Mouse (Mus musculus) frontal cortex, postnatal 36 days (tissue): ENCODE results near the gene Clec10a.

Source experiments
- DNase-seq, 2 experiments: peaks; one replicate each; pipeline ENCODE4 v3.0.0; 2022; ENCODE audit warnings: low spot score in 2 of 2

The Clec10a gene

DNA sequence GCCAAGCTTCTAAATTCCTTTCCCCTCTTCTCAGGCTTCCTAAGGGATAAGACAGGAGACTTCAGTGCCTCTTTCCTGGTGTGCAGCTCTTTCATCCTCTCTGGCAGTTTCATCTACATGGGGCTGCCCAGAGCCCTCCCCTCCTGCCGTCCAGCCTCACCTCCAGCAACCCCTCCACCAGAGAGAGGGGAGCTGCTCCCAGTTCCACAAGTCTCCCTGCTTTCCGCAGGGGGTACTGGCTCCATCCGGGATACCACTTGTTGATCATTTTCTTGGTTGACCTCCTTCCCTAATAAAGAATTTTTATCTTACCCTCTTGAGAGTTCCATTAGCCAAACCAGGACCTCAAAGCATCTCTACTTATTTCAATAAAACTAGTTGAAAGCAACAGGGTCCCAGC lies 60.1 kb downstream of the Clec10a start:
- no peak for DNase-seq

DNA sequence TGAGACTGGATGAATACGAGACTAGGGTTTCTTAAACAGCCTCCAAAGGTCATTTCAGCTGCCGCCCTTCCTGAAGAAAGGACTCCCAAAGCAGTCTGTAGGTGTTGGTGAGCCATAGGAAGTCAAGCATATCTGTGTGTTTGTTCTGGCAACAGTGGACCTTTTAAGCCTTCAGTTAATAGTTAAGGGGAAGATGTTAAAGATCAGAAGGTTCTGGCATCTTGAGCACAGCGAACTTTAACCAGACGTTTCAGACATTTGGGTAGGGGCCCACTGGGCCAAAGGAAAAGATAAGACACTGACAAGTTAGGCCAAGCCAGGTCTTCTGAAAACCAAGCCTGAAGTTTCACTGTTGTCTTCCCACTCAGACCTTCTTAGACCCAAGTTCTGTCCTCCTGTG lies 62.0 kb downstream of the Clec10a start:
- no peak for DNase-seq

DNA sequence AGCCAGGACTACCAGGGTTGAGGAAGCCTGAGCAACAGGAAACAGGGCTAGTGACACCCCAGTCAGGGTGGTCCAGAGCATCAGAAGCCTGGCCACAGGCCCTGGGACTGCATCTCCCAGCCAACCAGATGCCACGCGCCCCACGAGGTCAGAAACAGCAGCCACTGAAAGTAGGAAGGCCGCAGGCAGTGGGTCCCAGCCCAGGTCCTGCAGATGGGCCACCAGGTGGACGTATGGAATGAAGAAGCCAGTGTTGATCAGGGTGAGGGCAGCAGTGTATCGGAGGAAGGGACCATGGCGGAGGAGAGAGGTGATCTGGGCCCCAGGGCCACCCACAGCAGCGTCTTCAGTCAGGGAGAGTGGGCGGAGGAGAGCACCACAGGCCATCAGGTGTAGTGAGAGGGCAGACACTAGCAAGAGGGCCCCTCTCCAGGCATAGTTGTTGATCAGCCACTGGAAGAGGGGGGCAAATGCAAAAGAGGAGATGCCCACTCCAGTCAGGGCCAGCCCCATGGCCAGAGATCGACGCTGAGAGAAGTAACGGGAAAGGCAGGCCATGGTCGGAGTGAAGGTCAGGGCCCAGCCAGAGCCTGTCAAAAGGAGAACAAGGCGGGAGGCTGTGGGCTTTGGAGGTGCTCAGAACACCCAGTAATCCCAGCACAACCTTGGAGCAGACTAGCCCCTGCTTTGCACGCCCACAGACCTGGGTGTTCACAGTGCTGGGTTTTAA lies 62.9 kb downstream of the Clec10a start:
- no peak for DNase-seq

DNA sequence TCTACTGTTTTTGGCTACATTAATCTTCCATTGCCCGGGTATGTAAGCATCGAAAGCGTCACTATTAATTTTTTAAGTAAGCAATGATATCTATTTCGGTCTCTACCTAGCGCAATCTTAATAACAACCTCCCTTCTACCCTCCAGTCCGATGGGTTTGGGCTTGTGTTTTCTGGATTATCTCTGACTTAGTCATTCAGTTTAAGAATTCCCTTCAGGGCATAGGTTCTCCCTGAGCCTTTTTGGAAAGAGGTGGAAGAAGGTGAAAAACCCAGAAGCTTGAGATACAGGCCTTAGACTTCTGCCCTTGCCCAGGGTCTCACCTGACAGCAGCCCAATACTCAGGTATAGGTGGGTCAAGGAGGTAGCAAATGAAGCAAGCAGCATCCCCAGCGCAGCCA lies 63.9 kb downstream of the Clec10a start:
- DNase-seq: no peak

DNA sequence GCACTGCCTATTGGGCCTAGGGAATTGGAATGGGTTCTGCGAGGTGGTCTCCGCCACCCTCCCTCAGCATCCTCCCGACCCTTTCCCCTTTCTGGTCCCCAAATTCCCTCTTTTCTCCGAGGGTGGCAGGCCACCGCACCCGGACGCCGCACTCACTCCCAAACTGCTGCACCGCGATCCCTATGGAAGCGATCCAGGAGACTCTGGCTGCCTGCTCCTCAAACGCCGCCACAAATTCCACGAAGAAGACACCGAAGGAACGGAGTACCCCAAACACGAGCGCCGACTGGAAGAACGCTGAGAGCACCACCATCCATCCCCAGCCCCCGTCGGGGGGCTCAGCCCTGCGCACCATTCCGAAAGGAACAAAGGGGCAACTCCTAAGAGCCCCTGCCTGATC lies 64.3 kb downstream of the Clec10a start:
- DNase-seq: no peak
